16 mouse cellular contexts compared by ENCODE assay signal in the genomic region with DNA sequence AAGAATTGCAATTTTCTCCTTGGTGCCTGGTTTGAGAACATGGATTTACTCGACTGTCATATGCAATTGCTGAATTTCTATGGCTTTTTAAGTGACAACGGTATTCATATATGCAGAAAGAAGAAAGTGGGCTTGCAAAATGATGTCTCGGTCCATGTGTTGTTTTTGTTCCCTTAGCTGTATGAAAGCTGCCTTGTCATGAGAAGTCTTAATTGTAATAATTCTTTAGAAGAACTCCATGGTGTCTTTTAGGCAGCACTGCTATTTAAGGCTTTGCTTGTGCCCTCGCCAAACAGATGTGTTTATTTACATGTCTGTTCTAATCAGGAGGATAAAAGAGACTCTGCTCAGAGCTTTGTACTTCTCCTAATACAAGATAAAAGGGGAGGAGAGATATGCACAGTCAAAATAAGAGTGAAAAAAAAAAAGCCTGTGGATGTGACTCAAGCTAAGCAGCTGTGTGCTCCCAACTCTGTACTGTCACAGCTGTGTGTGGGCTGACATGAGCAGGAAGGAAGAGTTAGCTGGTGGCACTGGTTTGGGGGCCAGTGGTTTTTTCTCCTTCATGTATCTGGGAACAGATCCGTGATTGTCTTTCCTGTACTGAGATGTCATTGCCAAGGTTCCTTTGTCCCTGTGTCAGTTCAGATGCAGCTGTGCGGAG.
DNase-seq lines count a peak whose midpoint lies in the region; TF ChIP-seq lines count a peak whose summit lies in the region.
"Had no signal": no experiment of that assay in that cellular context is flagged by ENCODE, and none has a peak within 500 bp of the region (broad histone marks: within the 10 kb centered on the region; RNA-seq: fewer than 3 reads in every experiment).

No protein-coding gene starts in this region.

- TF ChIP-seq CTCF in olfactory bulb, adult 2 months (IDR thresholded peaks at IDR 0.05; ENCODE audit: insufficient read depth, low read depth, low read length): no peak
- no peak for TF ChIP-seq CTCF in cerebellum, adult 2 months (IDR thresholded peaks at IDR 0.05; ENCODE audit: borderline replicate concordance, insufficient read depth, low read depth, low read length)

- DNase-seq in layer of hippocampus, adult 8-10 months (ENCODE audit: low spot score in 2 of 2): peak; percentile 13 to 15
- no peak for DNase-seq in layer of hippocampus, postnatal 10 days (ENCODE audit: low spot score in 2 of 2)
- DNase-seq in brain, adult 2 months (ENCODE audit: low read depth, low spot score): peak; percentile 84
- peak; percentile 22 for DNase-seq in brain, embryonic 18.5 days (ENCODE audit: low read depth, low spot score)
- DNase-seq in cerebellum, adult 2 months: no peak
- no peak for DNase-seq in thymus, postnatal 25 days
- DNase-seq: cerebellum, adult 11 months; cerebellum, postnatal 25 days had no signal

- TF ChIP-seq POLR2A in olfactory bulb, adult 2 months (IDR thresholded peaks at IDR 0.05; ENCODE audit: insufficient read depth, low read depth, low read length): no peak
- no peak for TF ChIP-seq POLR2A in cerebellum, adult 2 months (IDR thresholded peaks at IDR 0.05; ENCODE audit: borderline replicate concordance, insufficient read depth, low read length)

- 24% methylated on average over 6 of the region's 6 CpGs for WGBS in olfactory bulb, adult 2 months
- 66% methylated on average over 6 of the region's 6 CpGs for WGBS in cerebellum, adult 2 months

- H3K27ac ChIP-seq in olfactory bulb, adult 2 months (ENCODE audit: insufficient read depth, low read depth, low read length): peak overlapping the region; percentile 85
- no peak overlapping the region for H3K27ac ChIP-seq in cerebellum, adult 2 months (ENCODE audit: insufficient read depth, low read length)
- H3K27ac ChIP-seq: hindbrain, embryonic 14.5 days; intestine, embryonic 15.5 days; liver, embryonic 15.5 days; macrophage; midbrain, embryonic 12.5 days; stomach, embryonic 15.5 days had no signal

- H3K27me3 ChIP-seq in cerebellum, adult 2 months (ENCODE audit: control insufficient read depth, insufficient read depth, low read length): no peaks in the 10 kb centered on the region
- H3K27me3 ChIP-seq: heart, embryonic 12.5 days; intestine, embryonic 15.5 days; liver, embryonic 15.5 days; midbrain, embryonic 12.5 days; stomach, embryonic 15.5 days had no signal

- no peak overlapping the region for H3K4me3 ChIP-seq in olfactory bulb, adult 2 months (ENCODE audit: insufficient read depth, low read depth, low read length)
- H3K4me3 ChIP-seq in cerebellum, adult 2 months (replicated peaks; ENCODE audit: insufficient read depth, low read depth, low read length): no peak overlapping the region
- H3K4me3 ChIP-seq: heart, embryonic 12.5 days; intestine, embryonic 15.5 days; liver, embryonic 15.5 days; midbrain, embryonic 12.5 days; stomach, embryonic 15.5 days had no signal

- H3K4me1 ChIP-seq in olfactory bulb, adult 2 months (ENCODE audit: control insufficient read depth, insufficient read depth, low read length): no peaks in the 10 kb centered on the region
- no peaks in the 10 kb centered on the region for H3K4me1 ChIP-seq in cerebellum, adult 2 months (ENCODE audit: control insufficient read depth, insufficient read depth, low read length)
- H3K4me1 ChIP-seq: heart, embryonic 12.5 days; intestine, embryonic 15.5 days; liver, embryonic 15.5 days; midbrain, embryonic 12.5 days; stomach, embryonic 15.5 days had no signal

Comparison
In these comparisons a context has a peak if more than half of its experiments do, and no peak if none do; other contexts are left out.
1. DNase-seq: peak in layer of hippocampus, adult 8-10 months (2 of 2), brain, adult 2 months (single experiment) and brain, embryonic 18.5 days (single experiment); none in layer of hippocampus, postnatal 10 days (0 of 2), cerebellum, adult 2 months (0 of 2) and thymus, postnatal 25 days (single experiment).